Mouse (Mus musculus): ENCODE results near the gene Dld. TPM values are rescaled to one million over a fixed set of nuclear protein-coding genes. Genes with fewer than 3 reads are reported as not detected.

Gene Dld
- polyA plus RNA-seq, 1 experiment from 2014 or later, result 119 TPM

GRCm38 (mm10) chr12:31283617-31284136 is 67.6 kb downstream of the Dld start:
- Histone ChIP-seq H3K4me1 (peaks cover 33% of the 10 kb centered on the region), H3K9me3 (no peaks in the 10 kb centered on the region), H3K36me3 (peaks cover 78% of the 10 kb centered on the region), H3K9ac (no peak overlapping the region), H3K4me2 (no peak overlapping the region), H3K27me3 (no peaks in the 10 kb centered on the region), H3K4me3 (no peak overlapping the region), H3K27ac (peak overlapping the region; percentile 21; the same call in 1 of the 2 replicates)
- 51% methylated on average over 4 of the region's 4 CpGs for WGBS
- ATAC-seq (ENCODE audit: borderline replicate concordance, extremely low read depth, low FRiP score, low TSS enrichment), result no peak

GRCm38 (mm10) chr12:31283131-31283530 is 68.1 kb downstream of the Dld start:
- Histone ChIP-seq H3K27ac (no peak overlapping the region), H3K36me3 (peaks cover 78% of the 10 kb centered on the region), H3K9ac (no peak overlapping the region), H3K27me3 (no peaks in the 10 kb centered on the region), H3K4me1 (peaks cover 33% of the 10 kb centered on the region), H3K4me3 (no peak overlapping the region), H3K9me3 (no peaks in the 10 kb centered on the region), H3K4me2 (no peak overlapping the region)
- 47% methylated on average over 4 of the region's 4 CpGs for WGBS
- ATAC-seq (ENCODE audit: borderline replicate concordance, extremely low read depth, low FRiP score, low TSS enrichment), result no peak

- no peak overlapping the region for H3K9ac ChIP-seq
- 68% methylated on average over 5 of the region's 5 CpGs for WGBS
- H3K4me3 ChIP-seq, result no peak overlapping the region
- no peak for ATAC-seq (ENCODE audit: borderline replicate concordance, extremely low read depth, low FRiP score, low TSS enrichment)
- no peak overlapping the region for H3K27ac ChIP-seq
- H3K4me2 ChIP-seq, result no peak overlapping the region
- no peaks in the 10 kb centered on the region for H3K9me3 ChIP-seq
- peaks cover 78% of the 10 kb centered on the region for H3K36me3 ChIP-seq
- no peaks in the 10 kb centered on the region for H3K27me3 ChIP-seq
- H3K4me1 ChIP-seq, result peaks cover 33% of the 10 kb centered on the region
Measured at GRCm38 (mm10) chr12:31282241-31282640, 69.0 kb downstream of the Dld start.

Other genes starting within 250 kb of the Dld start
- gene Gm6993, start 110.7 kb downstream of the Dld start, polyA plus RNA-seq (2015; fragmentation: Nextera tagmentation; extraction: Ambion mirVana), result not detected in 2 replicates
- 111 and 118 TPM in 2 replicates for gene Lamb1, start 86.2 kb downstream of the Dld start, polyA plus RNA-seq (2015; fragmentation: Nextera tagmentation; extraction: Ambion mirVana)
- gene Slc26a3, start 39.4 kb upstream of the Dld start, polyA plus RNA-seq (2015; fragmentation: Nextera tagmentation; extraction: Ambion mirVana), result not detected in 2 replicates
- gene Cbll1, start 148.2 kb upstream of the Dld start, polyA plus RNA-seq (2015; fragmentation: Nextera tagmentation; extraction: Ambion mirVana), result 10.4 and 12.0 TPM in 2 replicates
- not detected in 2 replicates for gene Slc26a4, start 208.5 kb upstream of the Dld start, polyA plus RNA-seq (2015; fragmentation: Nextera tagmentation; extraction: Ambion mirVana)

Data from lung, embryonic 15.5 days (tissue).